Comparison of ENCODE assay signal across 22 mouse cellular contexts in genomic region chr6:99731926-99732325, GRCm38 (mm10). TPM values are rescaled to one million over a fixed set of nuclear protein-coding genes. Genes with fewer than 3 reads are reported as not detected.
"Had no signal": no experiment of that assay in that cellular context is flagged by ENCODE, and none has a peak within 500 bp of the region (broad histone marks: within the 10 kb centered on the region; RNA-seq: fewer than 3 reads in every experiment).

No protein-coding gene starts in this region.

- H3K36me3 ChIP-seq: neural tube, embryonic 13.5 days; neural tube, embryonic 15.5 days; stomach, embryonic 15.5 days had no signal

- H3K9ac ChIP-seq: neural tube, embryonic 13.5 days; neural tube, embryonic 15.5 days; stomach, embryonic 15.5 days had no signal

- H3K9me3 ChIP-seq: neural tube, embryonic 13.5 days; neural tube, embryonic 15.5 days; stomach, embryonic 15.5 days had no signal

- H3K4me3 ChIP-seq: neural tube, embryonic 13.5 days; neural tube, embryonic 15.5 days; stomach, embryonic 15.5 days had no signal

- H3K4me2 ChIP-seq: neural tube, embryonic 13.5 days; neural tube, embryonic 15.5 days; stomach, embryonic 15.5 days had no signal

- H3K27ac ChIP-seq: neural tube, embryonic 13.5 days; neural tube, embryonic 15.5 days; stomach, embryonic 15.5 days; stomach, postnatal 0 days had no signal

- H3K4me1 ChIP-seq: stomach, embryonic 15.5 days had no signal

- DNase-seq: retina, postnatal 1 day; right cerebral cortex, adult 18-20 months; right cerebral cortex, postnatal 14 days; right cerebral cortex, postnatal 25 days; right cerebral cortex, postnatal 4 days; spleen, adult 18-20 months; thymus, adult 18-20 months; thymus, adult 2 months; thymus, postnatal 14 days; thymus, postnatal 25 days; thymus, postnatal 36 days; thymus, postnatal 4 days had no signal

RNA-seq across cellular contexts. Expression of gene Prok2, which starts 5.7 kb away (rescaled TPM):
- polyA plus RNA-seq: neural tube, embryonic 13.5 days; neural tube, embryonic 14.5 days; small intestine, adult 2 months; spleen, adult 2 months; stomach, embryonic 14.5 days; thymus, adult 2 months; urinary bladder, adult 2 months had no signal

RNA-seq across cellular contexts. Expression of gene Gpr27, which starts 39.4 kb away (rescaled TPM):
- total RNA-seq: neutrophil, adult 5-6 weeks had no signal
